ENCODE assay signal across 18 mouse cellular contexts in genomic region chr17:81261957-81262356, GRCm38 (mm10).
DNase-seq lines count a peak whose midpoint lies in the region; ATAC-seq and TF ChIP-seq lines count a peak whose summit lies in the region.
"Had no signal": no experiment of that assay in that cellular context is flagged by ENCODE, and none has a peak within 500 bp of the region (broad histone marks: within the 10 kb centered on the region; RNA-seq: fewer than 3 reads in every experiment).

No protein-coding gene starts in this region.

- no peaks in the 10 kb centered on the region for H3K4me1 ChIP-seq in lung, postnatal 0 days (ENCODE audit: insufficient read depth, low read depth, low read length)
- H3K4me1 ChIP-seq: embryonic facial prominence, embryonic 13.5 days; forebrain, embryonic 12.5 days; hindbrain, embryonic 12.5 days had no signal

- 64% methylated on average over 1 of the region's 1 CpGs for WGBS in lung, postnatal 0 days

- no peak for TF ChIP-seq CTCF in lung, postnatal 0 days (IDR thresholded peaks at IDR 0.05)

- ATAC-seq in lung, postnatal 0 days, result peak; percentile 35; the same call in 1 of the 2 replicates
- ATAC-seq: forebrain, embryonic 16.5 days; hindbrain, embryonic 16.5 days had no signal

- no peaks in the 10 kb centered on the region for H3K27me3 ChIP-seq in lung, postnatal 0 days (replicated peaks; ENCODE audit: insufficient read depth, low read length)
- H3K27me3 ChIP-seq: embryonic facial prominence, embryonic 13.5 days; forebrain, embryonic 12.5 days; hindbrain, embryonic 12.5 days had no signal

- TF ChIP-seq EP300 in lung, postnatal 0 days (IDR thresholded peaks at IDR 0.05), result peak; percentile 40; the same call in 1 of the 2 replicates

- intact Hi-C loops in heart, postnatal 10 days (cut with DNase I), result no loop called here
- intact Hi-C loops in heart, postnatal 36 days (cut with DNase I), result no loop called here

- no peaks in the 10 kb centered on the region for H3K9me3 ChIP-seq in lung, postnatal 0 days (ENCODE audit: low read length)
- H3K9me3 ChIP-seq: embryonic facial prominence, embryonic 13.5 days; forebrain, embryonic 12.5 days; hindbrain, embryonic 12.5 days had no signal

- H3K4me3 ChIP-seq in lung, postnatal 0 days (ENCODE audit: low read depth, low read length), result no peak overlapping the region
- H3K4me3 ChIP-seq: embryonic facial prominence, embryonic 13.5 days; forebrain, embryonic 12.5 days; hindbrain, embryonic 12.5 days had no signal

- peak; percentile 12 to 38 for DNase-seq in heart, postnatal 10 days
- DNase-seq in heart, postnatal 36 days, result no peak
- peak; percentile 12 for DNase-seq in kidney, postnatal 14 days
- DNase-seq in kidney, adult 8-10 months, result no peak
- DNase-seq in lung, postnatal 0 days (ENCODE audit: low spot score), result peak; percentile 80
- DNase-seq in lung, postnatal 4 days, result no peak
- DNase-seq: adrenal gland, adult 2 months; adrenal gland, postnatal 25 days; cerebellum, adult 18-20 months; cerebellum, adult 9-11 months; cerebellum, postnatal 36 days; gastrocnemius, postnatal 10 days; heart, postnatal 4 days had no signal

- H3K9ac ChIP-seq in lung, postnatal 0 days (replicated peaks; ENCODE audit: low read depth), result no peak overlapping the region
- H3K9ac ChIP-seq: embryonic facial prominence, embryonic 13.5 days; forebrain, embryonic 12.5 days; hindbrain, embryonic 12.5 days had no signal

- no peak overlapping the region for H3K27ac ChIP-seq in lung, postnatal 0 days (ENCODE audit: low read length)
- H3K27ac ChIP-seq: embryonic facial prominence, embryonic 13.5 days; forebrain, embryonic 12.5 days; hindbrain, embryonic 12.5 days had no signal

- no peak overlapping the region for H3K4me2 ChIP-seq in lung, postnatal 0 days (replicated peaks; ENCODE audit: low read depth, low read length)
- H3K4me2 ChIP-seq: embryonic facial prominence, embryonic 13.5 days; forebrain, embryonic 12.5 days; hindbrain, embryonic 12.5 days had no signal

- no peaks in the 10 kb centered on the region for H3K36me3 ChIP-seq in lung, postnatal 0 days (ENCODE audit: insufficient read depth, low read length)
- H3K36me3 ChIP-seq: embryonic facial prominence, embryonic 13.5 days; forebrain, embryonic 12.5 days; hindbrain, embryonic 12.5 days had no signal

Comparison
In these comparisons a context has a peak if more than half of its experiments do, and no peak if none do; other contexts are left out.
1. DNase-seq: peak in heart, postnatal 10 days (2 of 2), kidney, postnatal 14 days (single experiment) and lung, postnatal 0 days (single experiment); none in heart, postnatal 36 days (0 of 2), kidney, adult 8-10 months (0 of 2) and lung, postnatal 4 days (0 of 2).